Mouse (Mus musculus) kidney, adult 2 months (tissue): ENCODE data around the gene Gtf2b.

Source experiments
- CTCF ChIP-seq: fragments of 200-500 bp; conservative IDR thresholded peaks from 2 replicates; pipeline ENCODE4 v1.5.1; 2011; ENCODE audit warnings: low read depth, mild to moderate bottlenecking, control low read depth, low read length, moderate library complexity, mixed read lengths; ENCODE audit not compliant: insufficient read depth, insufficient read length
- POLR2A ChIP-seq: fragments of 200-500 bp; IDR thresholded peaks from one replicate; pipeline ENCODE4 v1.6.1; 2011; ENCODE audit warnings: low read depth, low read length, control low read depth

- TF ChIP-seq CTCF (no peak), POLR2A (no peak)
Observed at GRCm38 (mm10) chr3:142725481-142725880, 39.4 kb upstream of the Gtf2b start.
